20 mouse cellular contexts compared by ENCODE assay signal in the genomic region with DNA sequence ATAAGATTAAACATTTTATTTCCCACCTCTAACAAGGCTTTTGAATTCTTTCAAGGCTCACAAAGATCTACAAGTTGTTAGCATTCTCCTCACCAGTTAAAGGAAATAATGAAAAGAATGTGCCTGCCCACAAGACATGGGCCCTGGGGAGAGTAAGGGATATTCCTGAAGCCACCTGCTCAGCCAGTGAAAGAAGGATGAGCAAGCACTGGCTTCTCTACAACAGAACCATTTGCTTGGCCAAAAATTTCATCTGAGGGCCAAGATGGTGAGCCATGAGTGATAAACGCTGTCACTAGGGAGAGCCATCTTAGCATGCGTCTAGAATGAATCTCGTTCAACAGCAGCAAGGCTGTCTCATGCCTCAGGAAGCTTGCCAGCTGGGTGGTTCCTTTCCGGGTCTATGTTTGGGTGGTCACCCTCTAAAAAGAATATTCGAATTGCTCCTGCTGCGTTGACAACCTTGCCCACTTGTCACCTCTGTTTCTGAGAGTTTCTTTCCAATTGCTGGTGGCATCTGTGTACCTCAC.
DNase-seq lines count a peak whose midpoint lies in the region; ATAC-seq and TF ChIP-seq lines count a peak whose summit lies in the region.
"Had no signal": no experiment of that assay in that cellular context is flagged by ENCODE, and none has a peak within 500 bp of the region (broad histone marks: within the 10 kb centered on the region; RNA-seq: fewer than 3 reads in every experiment).

No protein-coding gene starts in this region.

- H3ac ChIP-seq in C2C12 (ENCODE audit: control insufficient read depth, insufficient read length, low read depth) = no peak overlapping the region

- no peak overlapping the region for H3K4me3 ChIP-seq in gastrocnemius, adult 2 months
- no peak overlapping the region for H3K4me3 ChIP-seq in C2C12 (ENCODE audit: insufficient read depth, poor library complexity, severe bottlenecking)
- H3K4me3 ChIP-seq in layer of hippocampus, adult 2 months = no peak overlapping the region
- no peak overlapping the region for H3K4me3 ChIP-seq in kidney, embryonic 14.5 days (ENCODE audit: low read length)
- H3K4me3 ChIP-seq: embryonic facial prominence, embryonic 15.5 days; heart, embryonic 15.5 days; liver, embryonic 12.5 days; midbrain, embryonic 10.5 days had no signal

- H3K9ac ChIP-seq in kidney, embryonic 14.5 days (ENCODE audit: low read depth, low read length) = no peak overlapping the region
- H3K9ac ChIP-seq: embryonic facial prominence, embryonic 15.5 days; heart, embryonic 15.5 days; hindbrain, embryonic 14.5 days; liver, embryonic 12.5 days had no signal

- H3K4me1 ChIP-seq in kidney, embryonic 14.5 days (ENCODE audit: control insufficient read depth, insufficient read depth, low read length) = no peaks in the 10 kb centered on the region; the same call in 1 of the 2 replicates
- H3K4me1 ChIP-seq: embryonic facial prominence, embryonic 15.5 days; liver, embryonic 12.5 days; midbrain, embryonic 10.5 days had no signal

- intact Hi-C loops in gastrocnemius, adult 2 months (cut with DNase I) = no loop called here

- no peaks in the 10 kb centered on the region for H3K36me3 ChIP-seq in C2C12 (ENCODE audit: control insufficient read depth, insufficient read depth)
- H3K36me3 ChIP-seq in kidney, embryonic 14.5 days (ENCODE audit: control insufficient read depth, insufficient read depth, low read length) = no peaks in the 10 kb centered on the region
- H3K36me3 ChIP-seq: embryonic facial prominence, embryonic 15.5 days; heart, embryonic 15.5 days; liver, embryonic 12.5 days; midbrain, embryonic 10.5 days had no signal

- WGBS in kidney, embryonic 14.5 days = 88% methylated on average over 6 of the region's 6 CpGs

- no peaks in the 10 kb centered on the region for H3K79me3 ChIP-seq in C2C12 (ENCODE audit: low read depth)

- H3K4me2 ChIP-seq in kidney, embryonic 14.5 days (replicated peaks; ENCODE audit: low read depth, low read length) = no peak overlapping the region
- H3K4me2 ChIP-seq: embryonic facial prominence, embryonic 15.5 days; heart, embryonic 15.5 days; hindbrain, embryonic 14.5 days; liver, embryonic 12.5 days had no signal

- H3K79me2 ChIP-seq in C2C12 (ENCODE audit: control insufficient read depth, insufficient read depth) = no peaks in the 10 kb centered on the region

- no peak for TF ChIP-seq CTCF in gastrocnemius, adult 2 months (IDR thresholded peaks at IDR 0.05)
- no peak for TF ChIP-seq CTCF in C2C12 (IDR thresholded peaks at IDR 0.05; ENCODE audit: control insufficient read depth, insufficient read depth, insufficient read length)
- TF ChIP-seq CTCF in layer of hippocampus, adult 2 months (conservative IDR thresholded peaks at IDR 0.05) = no peak

- ATAC-seq in kidney, embryonic 14.5 days (ENCODE audit: low FRiP score, low TSS enrichment) = no peak
- ATAC-seq: liver, embryonic 12.5 days had no signal

- DNase-seq in gastrocnemius, adult 2 months = peak; percentile 40
- DNase-seq in gastrocnemius, postnatal 10 days = no peak
- DNase-seq in brain, adult 2 months (ENCODE audit: low read depth, low spot score) = peak; percentile 31
- DNase-seq in cerebellum, postnatal 25 days = peak; percentile 34 to 37
- DNase-seq in layer of hippocampus, adult 2 months (ENCODE audit: low spot score in 2 of 2) = no peak
- DNase-seq: adrenal gland, postnatal 14 days; B cell, adult 2 months; embryo, embryonic 11 days; heart, postnatal 36 days; kidney, adult 2 months; lung, adult 18-20 months; lung, postnatal 10 days had no signal

- no peaks in the 10 kb centered on the region for H3K9me3 ChIP-seq in kidney, embryonic 14.5 days (ENCODE audit: control insufficient read depth, low read length)
- H3K9me3 ChIP-seq: embryonic facial prominence, embryonic 15.5 days; heart, embryonic 15.5 days; liver, embryonic 12.5 days; midbrain, embryonic 10.5 days had no signal

- H3K27ac ChIP-seq in gastrocnemius, adult 2 months = peak overlapping the region; percentile 74
- H3K27ac ChIP-seq in layer of hippocampus, adult 2 months = no peak overlapping the region
- H3K27ac ChIP-seq in kidney, embryonic 14.5 days (ENCODE audit: low read depth, low read length) = no peak overlapping the region
- H3K27ac ChIP-seq: embryonic facial prominence, embryonic 15.5 days; heart, embryonic 15.5 days; hindbrain, embryonic 14.5 days; liver, embryonic 12.5 days; midbrain, embryonic 10.5 days; stomach, postnatal 0 days had no signal

- no peaks in the 10 kb centered on the region for H3K27me3 ChIP-seq in C2C12 (ENCODE audit: control insufficient read depth, insufficient read depth, insufficient read length)
- no peaks in the 10 kb centered on the region for H3K27me3 ChIP-seq in kidney, embryonic 14.5 days (ENCODE audit: control insufficient read depth, insufficient read depth, low read length)
- H3K27me3 ChIP-seq: embryonic facial prominence, embryonic 15.5 days; heart, embryonic 15.5 days; liver, embryonic 12.5 days had no signal

TF ChIP-seq in C2C12, 6 proteins besides CTCF, POLR2A, EP300 and RAD21:
- TF ChIP-seq CEBPB (IDR thresholded peaks at IDR 0.05; ENCODE audit: low read depth) (no peak), USF1 (IDR thresholded peaks at IDR 0.05; ENCODE audit: low read depth) (no peak), MAX (IDR thresholded peaks at IDR 0.05) (no peak), MYOD1 (IDR thresholded peaks at IDR 0.05; ENCODE audit: control insufficient read depth, insufficient read length, low read depth) (peak; percentile 34), MYOG (IDR thresholded peaks at IDR 0.05; ENCODE audit: control insufficient read depth, extremely low read depth, insufficient read length) (no peak)

Comparison
In these comparisons a context has a peak if more than half of its experiments do, and no peak if none do; other contexts are left out.
1. DNase-seq: peak in gastrocnemius, adult 2 months (single experiment), brain, adult 2 months (single experiment) and cerebellum, postnatal 25 days (2 of 2); none in gastrocnemius, postnatal 10 days (single experiment) and layer of hippocampus, adult 2 months (0 of 2).